In genomic region chr16:32661493-32661921, GRCm38 (mm10) we compare ENCODE assay signal across 7 mouse cellular contexts. TPM values are rescaled to one million over a fixed set of nuclear protein-coding genes. Genes with fewer than 3 reads are reported as not detected.
DNase-seq lines count a peak whose midpoint lies in the region; ATAC-seq lines count a peak whose summit lies in the region.

No protein-coding gene starts in this region.

- ATAC-seq in lung, embryonic 15.5 days (ENCODE audit: borderline replicate concordance, extremely low read depth, low FRiP score, low TSS enrichment): peak; percentile 40
- ATAC-seq in intestine, embryonic 14.5 days (replicated peaks; ENCODE audit: low FRiP score, low TSS enrichment, low read depth): no peak; the same call in 1 of the 2 replicates
- ATAC-seq in neural tube, embryonic 13.5 days (ENCODE audit: low read depth): peak; percentile 23

- 12% methylated on average over 10 of the region's 10 CpGs for WGBS in lung, embryonic 15.5 days
- 68% methylated on average over 10 of the region's 10 CpGs for WGBS in forebrain, embryonic 10.5 days
- 36% methylated on average over 9 of the region's 10 CpGs for WGBS in intestine, embryonic 14.5 days
- WGBS in neural tube, embryonic 13.5 days: 50% methylated on average over 10 of the region's 10 CpGs

- H3K36me3 ChIP-seq in lung, embryonic 15.5 days: no peaks in the 10 kb centered on the region
- peaks cover 15% of the 10 kb centered on the region for H3K36me3 ChIP-seq in forebrain, embryonic 10.5 days (replicated peaks)
- peaks cover 9% of the 10 kb centered on the region for H3K36me3 ChIP-seq in intestine, embryonic 14.5 days (ENCODE audit: control insufficient read depth, insufficient read depth, low read length)
- H3K36me3 ChIP-seq in neural tube, embryonic 13.5 days: peaks cover 13% of the 10 kb centered on the region; the same call in 1 of the 2 replicates

- H3K4me3 ChIP-seq in lung, embryonic 15.5 days: peak overlapping the region; percentile 37
- no peak overlapping the region; the same call in 1 of the 2 replicates for H3K4me3 ChIP-seq in forebrain, embryonic 10.5 days
- peak overlapping the region; percentile 9; the same call in 1 of the 2 replicates for H3K4me3 ChIP-seq in intestine, embryonic 14.5 days (ENCODE audit: low read depth, low read length)
- peak overlapping the region; percentile 22 for H3K4me3 ChIP-seq in neural tube, embryonic 13.5 days

- peak overlapping the region; percentile 65 for H3K4me2 ChIP-seq in lung, embryonic 15.5 days
- peak overlapping the region; percentile 48 for H3K4me2 ChIP-seq in intestine, embryonic 14.5 days (ENCODE audit: low read length)
- peak overlapping the region; percentile 70 for H3K4me2 ChIP-seq in neural tube, embryonic 13.5 days

- no peaks in the 10 kb centered on the region for H3K27me3 ChIP-seq in lung, embryonic 15.5 days
- no peaks in the 10 kb centered on the region for H3K27me3 ChIP-seq in forebrain, embryonic 10.5 days (ENCODE audit: poor library complexity, severe bottlenecking)
- H3K27me3 ChIP-seq in intestine, embryonic 14.5 days (replicated peaks; ENCODE audit: control insufficient read depth, insufficient read depth, low read length): no peaks in the 10 kb centered on the region
- no peaks in the 10 kb centered on the region for H3K27me3 ChIP-seq in neural tube, embryonic 13.5 days

- no peak for DNase-seq in lung, postnatal 36 days
- no peak for DNase-seq in forebrain, embryonic 10.5 days (ENCODE audit: extremely low spot score, low spot score)
- no peak for DNase-seq in intestine, embryonic 14.5 days (ENCODE audit: low spot score)
- no peak for DNase-seq in frontal cortex, postnatal 25 days (ENCODE audit: low spot score in 2 of 2)
- DNase-seq in left cerebral cortex, adult 9 months (ENCODE audit: low spot score in 2 of 2): no peak

- H3K9ac ChIP-seq in lung, embryonic 15.5 days: peak overlapping the region; percentile 41
- peak overlapping the region; percentile 37 for H3K9ac ChIP-seq in intestine, embryonic 14.5 days (ENCODE audit: low read length)
- H3K9ac ChIP-seq in neural tube, embryonic 13.5 days: peak overlapping the region; percentile 61

- H3K9me3 ChIP-seq in lung, embryonic 15.5 days: no peaks in the 10 kb centered on the region
- H3K9me3 ChIP-seq in forebrain, embryonic 10.5 days: no peaks in the 10 kb centered on the region
- H3K9me3 ChIP-seq in intestine, embryonic 14.5 days (ENCODE audit: control insufficient read depth, low read length): no peaks in the 10 kb centered on the region
- H3K9me3 ChIP-seq in neural tube, embryonic 13.5 days: no peaks in the 10 kb centered on the region

- peak overlapping the region; percentile 98 for H3K27ac ChIP-seq in lung, embryonic 15.5 days
- H3K27ac ChIP-seq in forebrain, embryonic 10.5 days: peak overlapping the region; percentile 82
- H3K27ac ChIP-seq in intestine, embryonic 14.5 days (ENCODE audit: low read depth): peak overlapping the region; percentile 90
- H3K27ac ChIP-seq in neural tube, embryonic 13.5 days (replicated peaks): peak overlapping the region; percentile 89

- peaks cover 97% of the 10 kb centered on the region for H3K4me1 ChIP-seq in lung, embryonic 15.5 days
- peaks cover 79% of the 10 kb centered on the region for H3K4me1 ChIP-seq in forebrain, embryonic 10.5 days
- H3K4me1 ChIP-seq in intestine, embryonic 14.5 days (replicated peaks; ENCODE audit: control insufficient read depth, insufficient read depth, low read length): peaks cover 49% of the 10 kb centered on the region
- peaks cover 98% of the 10 kb centered on the region for H3K4me1 ChIP-seq in neural tube, embryonic 13.5 days (replicated peaks)

RNA-seq across cellular contexts. Expression of gene Tnk2, which starts 17.8 kb away (rescaled TPM):
- polyA plus RNA-seq in lung, embryonic 15.5 days (2015; fragmentation: Nextera tagmentation; extraction: Ambion mirVana): 17.2 and 17.6 TPM in 2 replicates
- 10.1 and 11.0 TPM in 2 replicates for polyA plus RNA-seq in forebrain, embryonic 10.5 days (2016; fragmentation: Nextera tagmentation; extraction: Ambion mirVana)
- 11.1 and 13.0 TPM in 2 replicates for polyA plus RNA-seq in intestine, embryonic 14.5 days (2014; fragmentation: Nextera tagmentation; extraction: Ambion mirVana)
- polyA plus RNA-seq in neural tube, embryonic 13.5 days (2015; fragmentation: Nextera tagmentation; extraction: Ambion mirVana): 20.0 and 21.4 TPM in 2 replicates

RNA-seq across cellular contexts. Expression of gene Tfrc, which starts 52.8 kb away (rescaled TPM):
- polyA plus RNA-seq in lung, embryonic 15.5 days (2015; fragmentation: Nextera tagmentation; extraction: Ambion mirVana): 50.5 and 53.8 TPM in 2 replicates
- 71.3 and 72.0 TPM in 2 replicates for polyA plus RNA-seq in forebrain, embryonic 10.5 days (2016; fragmentation: Nextera tagmentation; extraction: Ambion mirVana)
- polyA plus RNA-seq in intestine, embryonic 14.5 days (2014; fragmentation: Nextera tagmentation; extraction: Ambion mirVana): 140 and 162 TPM in 2 replicates
- 36.0 and 37.9 TPM in 2 replicates for polyA plus RNA-seq in neural tube, embryonic 13.5 days (2015; fragmentation: Nextera tagmentation; extraction: Ambion mirVana)
